Mouse (Mus musculus) thymus, adult 2 months (tissue): ENCODE data around the gene Dpy19l3.

ENCODE experiments used
- CTCF ChIP-seq: fragments of 200-500 bp; IDR thresholded peaks from 2 replicates; pipeline ENCODE4 v1.5.1; 2012; ENCODE audit warnings: mild to moderate bottlenecking, control low read depth, low read length, moderate library complexity, borderline replicate concordance; ENCODE audit not compliant: control insufficient read depth, poor library complexity, insufficient read depth; ENCODE audit errors: extremely low read depth
- POLR2A ChIP-seq: fragments of 200-500 bp; IDR thresholded peaks from 2 replicates; pipeline ENCODE4 v1.6.1; 2012; ENCODE audit warnings: mild to moderate bottlenecking, low read length, control low read depth, moderate library complexity; ENCODE audit not compliant: control insufficient read depth, poor library complexity, insufficient read depth; ENCODE audit errors: extremely low read depth

GRCm38 (mm10) chr7:35796123-35796522 lies 41.9 kb upstream of the Dpy19l3 start:
- no peak for TF ChIP-seq CTCF
- no peak for TF ChIP-seq POLR2A
